Mouse (Mus musculus) adrenal gland, adult (tissue): Measurements from ENCODE around the gene Lrp6.

ENCODE experiments used
- DNase-seq, 2 experiments: peaks; one replicate each; pipeline ENCODE4 v3.0.0; 2022 to 2023; ENCODE audit warnings: low spot score in 1 of 2; ENCODE audit not compliant: inconsistent age in 2 of 2

Lrp6 gene

GRCm38 (mm10) chr6:134578039-134578438, 11.3 kb upstream of the Lrp6 start:
- DNase-seq: peak in 1 of 2 experiments; percentile 15

GRCm38 (mm10) chr6:134575288-134575741, 8.6 kb upstream of the Lrp6 start:
- no peak for DNase-seq

GRCm38 (mm10) chr6:134567986-134568556, 1.3 kb upstream of the Lrp6 start:
- DNase-seq: peak in 1 of 2 experiments; percentile 45

GRCm38 (mm10) chr6:134566248-134566817, 432 bp downstream of the Lrp6 start:
- DNase-seq: peak in 1 of 2 experiments; percentile 74

GRCm38 (mm10) chr6:134565606-134566247, 1.0 kb downstream of the Lrp6 start:
- DNase-seq: peak; percentile 31 to 77

- no peak for DNase-seq
These were observed 2.2 kb downstream of the Lrp6 start for GRCm38 (mm10) chr6:134564539-134564938.

- DNase-seq: peak; percentile 31 to 57
These were observed 7.1 kb downstream of the Lrp6 start for GRCm38 (mm10) chr6:134559635-134560034.

- no peak for DNase-seq
These were observed 8.1 kb downstream of the Lrp6 start for GRCm38 (mm10) chr6:134558546-134559129.

- no peak for DNase-seq
These were observed 9.7 kb downstream of the Lrp6 start for GRCm38 (mm10) chr6:134557043-134557442.

GRCm38 (mm10) chr6:134556185-134556950, 10.4 kb downstream of the Lrp6 start:
- peak; percentile 59 to 82 for DNase-seq

- DNase-seq: no peak
These were observed 11.6 kb downstream of the Lrp6 start for GRCm38 (mm10) chr6:134555178-134555577.

GRCm38 (mm10) chr6:134554230-134554629, 12.5 kb downstream of the Lrp6 start:
- DNase-seq: no peak

- no peak for DNase-seq
These were observed 15.8 kb downstream of the Lrp6 start for GRCm38 (mm10) chr6:134551007-134551406.

GRCm38 (mm10) chr6:134550396-134550795, 16.4 kb downstream of the Lrp6 start:
- DNase-seq: no peak

- DNase-seq: peak in 1 of 2 experiments; percentile 61
These were observed 21.9 kb downstream of the Lrp6 start for GRCm38 (mm10) chr6:134544843-134545242.

- DNase-seq: no peak
These were observed 22.7 kb downstream of the Lrp6 start for GRCm38 (mm10) chr6:134544093-134544492.

GRCm38 (mm10) chr6:134543607-134544006, 23.2 kb downstream of the Lrp6 start:
- no peak for DNase-seq

GRCm38 (mm10) chr6:134542374-134542773, 24.4 kb downstream of the Lrp6 start:
- no peak for DNase-seq

- no peak for DNase-seq
These were observed 26.6 kb downstream of the Lrp6 start for GRCm38 (mm10) chr6:134540161-134540560.

- no peak for DNase-seq
These were observed 27.3 kb downstream of the Lrp6 start for GRCm38 (mm10) chr6:134539459-134539858.

- DNase-seq: no peak
These were observed 28.0 kb downstream of the Lrp6 start for GRCm38 (mm10) chr6:134538805-134539204.
